Mouse (Mus musculus): ENCODE measurements around the gene Ifit2. TPM values are rescaled to one million over a fixed set of nuclear protein-coding genes. Genes with fewer than 3 reads are reported as not detected.
A peak's percentile ranks its signal among the peaks of the same experiment; 100 is the strongest.
"Not testable (repeated sequence)": the region's sequence is repeated elsewhere in the genome, so short reads cannot be mapped to it uniquely, and the experiment has no call there.

Ifit2 gene
- total RNA-seq, 2 experiments from 2014 or later, result 1.2 to 1.4 TPM

DNA sequence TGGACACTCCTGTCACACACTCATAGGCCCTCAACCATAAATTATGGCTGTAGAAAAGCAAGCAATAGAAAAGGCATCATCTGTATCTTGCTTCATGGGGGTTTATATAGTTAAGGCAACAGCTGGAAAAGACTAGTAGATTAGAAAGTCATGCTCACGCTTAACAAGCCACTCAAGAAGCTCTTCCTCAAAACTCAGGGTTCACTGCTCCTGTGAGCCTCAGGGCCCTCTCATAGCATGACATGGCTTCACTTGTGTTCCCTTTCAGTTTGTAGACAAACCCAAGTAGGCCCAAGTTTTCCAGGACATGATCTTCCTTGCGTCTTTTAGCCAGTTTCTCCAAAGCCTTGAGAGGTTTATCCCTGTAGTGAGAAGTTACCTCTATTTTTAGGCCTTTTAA, 43.0 kb downstream of the Ifit2 start:
- DNase-seq, result no peak
- intact Hi-C loops (cut with DNase I), result no loop called here

DNA sequence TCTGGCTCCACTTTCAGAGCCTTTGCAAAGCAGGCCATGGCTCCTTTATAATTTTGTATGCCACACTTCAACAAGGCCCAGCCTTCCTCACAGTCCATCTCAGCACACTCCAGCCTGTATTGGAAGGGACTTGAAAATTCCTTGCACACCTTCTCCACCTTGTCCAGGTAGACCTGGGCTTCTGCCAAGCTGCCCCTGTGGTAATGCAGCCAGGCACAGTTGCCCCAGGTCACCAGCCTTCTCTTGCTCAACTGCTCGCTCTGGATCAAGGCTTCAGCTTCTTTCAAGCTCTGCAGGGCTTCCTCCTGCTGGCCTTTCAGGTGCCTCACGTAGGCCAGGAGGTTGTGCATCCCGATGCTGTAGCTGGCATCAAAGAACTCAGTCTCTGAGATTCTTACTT, 44.0 kb downstream of the Ifit2 start:
- DNase-seq; intact Hi-C loops (cut with DNase I): not testable (repeated sequence)

DNA sequence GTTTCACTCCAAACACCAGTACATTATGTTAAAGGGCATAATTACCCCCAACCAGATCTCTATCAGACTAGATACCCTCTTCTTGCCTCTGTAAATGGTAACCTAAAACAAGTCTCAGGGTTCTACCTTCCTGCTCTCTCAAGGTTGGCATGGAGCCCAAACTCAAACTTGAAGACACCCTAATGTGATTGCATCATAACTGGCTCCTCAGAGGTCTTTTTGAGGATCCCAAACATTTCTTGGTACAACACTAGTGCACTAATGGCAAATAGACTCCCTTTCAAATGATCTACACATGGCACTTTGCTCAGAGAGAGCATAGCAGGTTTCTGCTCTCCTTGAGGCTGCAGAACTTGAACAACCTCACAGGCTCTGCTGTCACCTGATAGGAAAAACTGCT, 46.3 kb downstream of the Ifit2 start:
- intact Hi-C loops (cut with DNase I), result no loop called here
- DNase-seq, result no peak

DNA sequence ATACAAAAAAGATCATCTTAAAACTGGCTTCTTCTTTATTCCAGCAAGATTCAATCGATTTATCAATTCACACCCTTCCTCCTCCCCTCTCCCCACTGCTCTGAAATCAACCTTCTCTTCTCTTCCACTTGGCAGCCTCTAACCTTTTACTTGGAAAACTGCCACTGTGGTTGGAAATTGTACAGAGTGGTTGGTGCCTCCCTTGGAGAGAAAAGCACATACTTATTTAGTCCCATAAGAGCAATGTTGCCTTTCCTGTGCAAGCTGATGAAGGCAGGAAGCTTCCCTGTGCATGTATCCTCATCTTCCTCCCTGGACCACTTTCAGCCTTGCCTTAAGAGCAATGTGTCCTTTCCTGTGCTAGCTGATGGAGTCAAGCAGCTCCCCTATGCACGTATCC, 47.8 kb downstream of the Ifit2 start:
- peak in 1 of 2 experiments; percentile 28 for DNase-seq

DNA sequence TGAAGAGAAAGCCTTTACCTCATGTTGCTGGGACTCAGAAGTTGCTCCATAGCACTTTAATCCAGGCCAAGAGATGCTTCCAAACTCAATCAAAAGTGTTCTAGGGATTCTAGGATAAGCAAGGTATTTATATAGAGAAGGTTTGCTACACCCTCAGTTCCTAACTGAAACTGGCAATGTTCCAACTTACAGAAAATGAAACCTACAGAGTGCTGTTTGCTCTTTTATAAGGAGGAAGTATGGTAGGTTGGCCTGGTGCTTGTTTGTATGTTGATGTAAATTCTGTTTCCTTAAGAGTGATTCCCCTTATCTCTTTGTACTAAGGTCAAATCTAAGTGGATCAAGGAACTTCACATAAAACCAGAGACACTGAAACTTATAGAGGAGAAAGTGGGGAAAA, 48.8 kb downstream of the Ifit2 start:
- DNase-seq; intact Hi-C loops (cut with DNase I): not testable (repeated sequence)

More for the DNA sequence above, 47.8 kb downstream of the Ifit2 start:
- intact Hi-C loops (cut with DNase I), result no loop called here

DNA sequence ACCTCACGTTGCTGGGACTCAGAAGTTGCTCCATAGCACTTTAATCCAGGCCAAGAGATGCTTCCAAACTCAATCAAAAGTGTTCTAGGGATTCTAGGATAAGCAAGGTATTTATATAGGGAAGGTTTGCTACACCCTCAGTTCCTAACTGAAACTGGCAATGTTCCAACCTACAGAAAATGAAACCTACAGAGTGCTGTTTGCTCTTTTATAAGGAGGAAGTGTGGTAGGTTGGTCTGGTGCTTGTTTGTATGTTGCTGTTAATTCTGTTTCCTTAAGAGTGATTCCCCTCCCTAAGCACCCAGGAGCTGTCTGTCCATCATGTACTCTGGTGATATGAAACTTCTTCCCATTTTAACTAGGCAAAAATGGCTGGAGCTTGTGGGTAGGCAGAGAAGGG, 51.4 kb downstream of the Ifit2 start, which contains the start of gene Ifit1bl1:
Gene Ifit1bl1 (minus strand): TSS at position 69 of the 400 bp plus-strand sequence.
- DNase-seq; intact Hi-C loops (cut with DNase I): not testable (repeated sequence)

DNA sequence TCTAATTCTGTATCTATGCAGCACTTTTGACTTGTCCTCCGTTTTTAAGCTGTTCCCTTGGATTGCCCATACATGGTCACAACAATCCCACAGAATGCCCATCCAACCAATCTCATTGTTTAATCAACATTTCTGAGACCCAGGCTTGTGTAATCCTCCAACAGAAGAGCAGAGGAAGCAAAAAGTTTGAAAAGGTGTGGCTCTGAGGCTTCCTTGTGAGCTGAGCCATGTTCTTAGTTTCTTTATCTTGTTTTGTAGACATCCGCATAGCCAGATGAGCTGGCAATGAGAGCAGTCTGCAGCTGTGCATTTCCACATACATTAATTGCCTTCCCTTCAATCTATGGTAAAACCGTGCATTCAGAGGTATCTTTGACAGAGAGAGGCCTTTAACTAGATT, 55.0 kb downstream of the Ifit2 start:
- intact Hi-C loops (cut with DNase I), result no loop called here
- no peak for DNase-seq

DNA sequence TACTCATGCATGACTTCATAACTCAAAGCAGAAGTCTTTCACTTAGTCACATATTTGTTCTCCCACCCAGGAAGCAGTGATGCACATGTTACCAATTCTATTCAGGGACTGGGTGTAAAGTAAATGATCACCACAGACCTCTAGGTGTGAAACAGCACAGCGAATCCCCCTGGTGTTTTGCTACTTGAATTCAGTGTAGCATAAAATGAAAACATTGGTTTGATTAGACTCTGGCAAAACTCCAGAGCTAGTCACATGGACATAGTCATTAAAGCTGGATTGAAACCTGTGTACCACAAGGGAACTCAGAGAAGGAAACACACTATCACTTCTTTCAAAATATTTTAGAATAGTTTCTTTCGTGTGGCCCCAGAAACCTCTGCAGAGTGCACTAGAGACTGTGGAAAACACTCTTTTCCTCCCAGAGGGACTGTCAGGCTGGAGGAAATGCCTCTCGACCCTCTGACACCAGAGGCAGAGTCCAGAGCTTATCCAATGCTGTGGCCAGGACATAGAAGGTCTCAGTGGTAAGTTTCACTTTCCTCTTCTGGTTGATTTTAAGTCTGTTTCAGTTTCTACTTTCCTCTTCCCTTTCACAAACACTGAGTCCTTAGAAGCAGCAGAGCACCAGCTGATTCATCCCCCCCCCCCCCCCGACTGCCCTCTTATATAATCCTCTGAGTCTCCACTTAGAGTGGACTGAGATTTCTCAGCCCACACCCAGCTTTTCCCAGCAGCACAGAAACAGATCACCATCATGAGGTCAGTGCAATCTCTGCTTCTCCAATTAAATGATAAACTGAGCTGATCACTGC, 57.0 kb downstream of the Ifit2 start, which contains the start of gene Ifit3b:
Gene Ifit3b (plus strand): TSS at position 734 of the 815 bp plus-strand sequence.
- intact Hi-C loops (cut with DNase I), result not testable (repeated sequence)
- peak in 1 of 2 experiments; percentile 26 for DNase-seq

DNA sequence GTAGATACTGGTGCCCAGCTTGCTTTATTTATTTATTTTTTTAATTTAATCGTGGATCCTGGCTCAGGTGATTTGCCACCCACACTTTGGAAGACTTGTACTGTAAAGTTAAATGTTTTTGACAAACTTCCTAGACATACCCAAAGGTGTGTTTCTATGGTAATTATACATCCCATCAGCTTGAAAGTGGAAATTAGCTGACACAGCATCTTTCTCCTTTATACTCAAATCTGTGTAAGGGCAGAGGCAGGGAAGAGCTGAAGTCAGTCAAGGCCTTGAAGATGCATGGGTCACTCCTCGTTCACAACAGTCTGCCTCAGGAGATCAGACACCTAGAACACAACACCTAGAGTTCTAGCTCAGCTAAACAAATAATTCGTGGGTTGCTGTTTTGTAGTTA, 59.6 kb downstream of the Ifit2 start:
- intact Hi-C loops (cut with DNase I); DNase-seq: not testable (repeated sequence)

DNA sequence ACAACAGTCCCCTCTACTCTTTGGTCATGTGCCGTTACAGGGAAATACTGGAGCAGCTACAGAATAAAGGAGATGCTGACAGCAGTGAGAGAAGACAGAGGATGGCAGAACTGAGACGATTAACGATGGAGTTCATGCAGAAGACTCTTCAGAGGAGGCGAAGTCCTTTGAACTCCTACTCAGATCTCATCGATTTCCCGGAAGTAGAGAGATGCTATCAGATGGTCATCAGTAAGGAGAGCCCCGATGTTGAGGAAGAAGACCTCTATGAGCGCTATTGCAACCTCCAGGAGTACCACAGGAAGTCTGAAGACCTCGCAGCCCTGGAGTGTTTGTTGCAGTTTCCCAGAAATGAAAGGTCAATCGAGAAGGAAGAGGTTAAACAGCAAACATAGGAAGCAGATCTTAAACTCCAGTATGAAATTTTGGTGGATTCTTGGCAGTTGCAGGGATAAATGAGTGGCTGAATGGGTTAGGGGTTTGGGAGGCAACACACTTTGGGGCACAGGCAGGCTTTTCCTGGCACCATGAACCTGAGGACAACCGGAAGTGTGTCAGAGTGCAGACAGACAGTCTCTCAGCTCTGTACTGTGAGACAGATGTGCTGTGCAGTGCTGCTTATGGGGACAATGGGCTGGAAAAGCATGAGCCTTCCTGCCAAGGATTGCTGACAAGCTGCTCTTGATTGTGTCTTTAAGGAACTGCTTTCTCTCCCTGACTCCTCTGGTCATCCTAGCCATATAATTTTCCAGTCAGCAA, 61.9 kb downstream of the Ifit2 start:
- intact Hi-C loops (cut with DNase I); DNase-seq: not testable (repeated sequence)

DNA sequence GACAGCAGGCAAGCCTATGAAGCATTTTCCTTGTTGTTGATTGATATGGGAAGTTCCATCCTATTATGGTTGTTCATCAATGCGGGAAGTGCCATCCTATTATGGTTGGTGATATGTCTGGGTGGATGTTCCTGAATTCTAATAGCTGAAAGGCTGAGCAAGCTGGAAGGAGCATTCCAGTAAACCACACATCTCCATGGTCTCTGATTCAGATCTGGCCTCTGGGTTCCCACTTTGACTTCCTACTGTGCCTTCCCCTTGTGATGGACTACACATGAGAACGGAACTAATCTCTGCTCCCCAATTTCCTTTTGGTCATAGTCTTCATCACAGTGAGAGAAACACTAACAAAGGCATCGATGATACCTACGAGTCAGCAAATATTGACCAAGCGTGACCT, 70.4 kb downstream of the Ifit2 start:
- DNase-seq, result no peak
- intact Hi-C loops (cut with DNase I), result no loop called here

DNA sequence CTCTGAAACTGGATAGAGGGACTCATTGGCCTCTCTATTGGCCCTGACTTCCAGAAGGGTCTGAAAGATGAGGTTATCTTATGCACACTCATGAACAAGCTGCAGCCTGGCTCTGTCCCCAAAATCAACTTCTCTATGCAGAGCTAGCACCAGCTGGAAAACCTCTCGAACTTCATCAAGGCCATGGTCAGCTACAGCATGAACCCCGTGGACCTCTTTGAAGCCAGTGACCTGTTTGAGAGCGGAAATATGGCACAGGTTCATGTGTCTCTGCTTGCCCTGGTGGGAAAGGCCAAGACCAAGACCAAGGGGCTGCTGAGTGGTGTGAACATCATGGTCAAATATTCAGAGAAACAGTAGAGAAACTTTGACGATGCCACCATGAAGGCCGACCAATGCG, 73.3 kb downstream of the Ifit2 start:
- intact Hi-C loops (cut with DNase I), result no loop called here
- DNase-seq, result no peak

DNA sequence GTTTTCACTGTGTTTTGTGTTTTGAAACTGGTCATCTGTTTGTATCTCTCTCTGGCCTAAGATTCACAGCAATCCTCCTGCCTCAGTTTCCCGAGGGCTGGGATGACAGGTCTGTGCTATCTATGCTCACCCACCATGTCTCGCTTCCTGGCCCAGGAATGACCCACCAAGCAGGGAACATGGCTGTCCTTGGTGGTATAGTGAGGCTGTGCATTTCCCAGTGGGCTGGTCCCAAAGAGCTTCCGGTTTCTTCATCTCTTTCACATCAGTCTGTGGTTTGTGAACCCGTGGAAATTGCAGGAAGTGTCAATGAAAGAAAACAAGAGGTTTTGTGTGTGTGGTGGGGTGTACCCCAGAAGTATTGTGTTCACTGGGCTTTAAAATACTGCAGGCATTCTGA, 74.2 kb downstream of the Ifit2 start:
- intact Hi-C loops (cut with DNase I), result no loop called here
- no peak for DNase-seq

Other genes with a start within 250 kb of the Ifit2 start
- not detected for gene Ch25h, start 75.5 kb upstream of the Ifit2 start, total RNA-seq (2021)
- gene Lipa, start 23.2 kb upstream of the Ifit2 start, total RNA-seq (2021), result 1 to 10 TPM; 7.0 to 7.3 TPM
- gene Ifit3, start 32.8 kb downstream of the Ifit2 start, total RNA-seq (2021), result 1 to 10 TPM; 1.4 to 2.0 TPM
- gene Ifit1bl1, start 51.3 kb downstream of the Ifit2 start, total RNA-seq (2021), result not detected
- gene Ifit3b, start 57.3 kb downstream of the Ifit2 start, total RNA-seq (2021), result under 1 TPM; 0.59 to 0.89 TPM
- gene Ifit1bl2, start 90.0 kb downstream of the Ifit2 start, total RNA-seq (2021), result under 1 TPM in 1 of 2 experiments, not detected in 1; 0.08 TPM
- under 1 TPM; 0.56 to 0.57 TPM for gene Ifit1, start 90.2 kb downstream of the Ifit2 start, total RNA-seq (2021)
- 1 to 10 TPM in 1 of 2 experiments, under 1 TPM in 1; 0.67 to 1.1 TPM for gene Slc16a12, start 196.6 kb downstream of the Ifit2 start, total RNA-seq (2021)